Mouse (Mus musculus) limb, embryonic 13.5 days (tissue): ENCODE measurements around the gene Fank1. TPM values are rescaled to one million over a fixed set of nuclear protein-coding genes. Genes with fewer than 3 reads are reported as not detected.
"Not testable (repeated sequence)": the region's sequence is repeated elsewhere in the genome, so short reads cannot be mapped to it uniquely, and the experiment has no call there.

Source experiments
- ATAC-seq: fragments of 200-750 bp; cut with Nextera tagmentation; 2 replicates; pipeline ENCODE4 v1.8.0; 2017; ENCODE audit warnings: low read depth, moderate number of reproducible peaks, moderate TSS enrichment; ENCODE audit not compliant: low FRiP score
- H3K27ac ChIP-seq: fragments of 300-500 bp; sonication (generic); 2 replicates; pipeline ENCODE4 v1.5.1; 2015; ENCODE audit warnings: inconsistent platforms, mild to moderate bottlenecking, moderate library complexity
- H3K27me3 ChIP-seq: fragments of 300-500 bp; sonication (generic); 2 replicates; pipeline ENCODE4 v1.6.1; 2015; ENCODE audit warnings: mild to moderate bottlenecking, inconsistent platforms
- H3K36me3 ChIP-seq: fragments of 300-500 bp; sonication (generic); 2 replicates; pipeline ENCODE4 v1.6.1; 2015; ENCODE audit warnings: inconsistent platforms, mild to moderate bottlenecking, moderate library complexity
- H3K4me1 ChIP-seq: fragments of 300-500 bp; sonication (generic); 2 replicates; pipeline ENCODE4 v1.6.1; 2015; ENCODE audit warnings: inconsistent platforms
- H3K4me2 ChIP-seq: fragments of 300-500 bp; sonication (generic); replicated peaks from 2 replicates; pipeline ENCODE4 v1.6.1; 2015; ENCODE audit warnings: inconsistent platforms, mild to moderate bottlenecking, moderate library complexity
- H3K4me3 ChIP-seq: fragments of 300-500 bp; sonication (generic); 2 replicates; pipeline ENCODE4 v1.5.1; 2015; ENCODE audit warnings: moderate library complexity, mild to moderate bottlenecking, inconsistent platforms
- H3K9ac ChIP-seq: fragments of 300-500 bp; sonication (generic); 2 replicates; pipeline ENCODE4 v1.6.1; 2015; ENCODE audit warnings: mild to moderate bottlenecking, inconsistent platforms
- H3K9me3 ChIP-seq: fragments of 300-500 bp; sonication (generic); 2 replicates; pipeline ENCODE4 v1.6.1; 2016; ENCODE audit warnings: inconsistent platforms
- WGBS: fragments of 180-500 bp; shearing (Covaris S2); methylation state at CpG from one replicate; pipeline ENCODE4 v1.1.7; 2015; 5-methylcytosine and 5-hydroxymethylcytosine counted together
- polyA plus RNA-seq: library from polyadenylated mRNA; unstranded; fragments of >200 nt; fragmentation: Nextera tagmentation; extraction: Ambion mirVana; gene quantifications from 2 replicates; pipeline ENCODE4 v1.2.1, GENCODE M21; 2015

Fank1 gene
- polyA plus RNA-seq, 1 experiment from 2014 or later = 0.17 TPM

GRCm38 (mm10) chr7:133884759-133885431, 108.2 kb downstream of the Fank1 start:
- H3K4me2 ChIP-seq, H3K9ac ChIP-seq, H3K4me1 ChIP-seq, H3K36me3 ChIP-seq, H3K27ac ChIP-seq, H3K4me3 ChIP-seq, H3K27me3 ChIP-seq, H3K9me3 ChIP-seq: not testable (repeated sequence)
- WGBS = 46% methylated on average over 5 of the region's 9 CpGs
- peak; percentile 78 for ATAC-seq

DNA sequence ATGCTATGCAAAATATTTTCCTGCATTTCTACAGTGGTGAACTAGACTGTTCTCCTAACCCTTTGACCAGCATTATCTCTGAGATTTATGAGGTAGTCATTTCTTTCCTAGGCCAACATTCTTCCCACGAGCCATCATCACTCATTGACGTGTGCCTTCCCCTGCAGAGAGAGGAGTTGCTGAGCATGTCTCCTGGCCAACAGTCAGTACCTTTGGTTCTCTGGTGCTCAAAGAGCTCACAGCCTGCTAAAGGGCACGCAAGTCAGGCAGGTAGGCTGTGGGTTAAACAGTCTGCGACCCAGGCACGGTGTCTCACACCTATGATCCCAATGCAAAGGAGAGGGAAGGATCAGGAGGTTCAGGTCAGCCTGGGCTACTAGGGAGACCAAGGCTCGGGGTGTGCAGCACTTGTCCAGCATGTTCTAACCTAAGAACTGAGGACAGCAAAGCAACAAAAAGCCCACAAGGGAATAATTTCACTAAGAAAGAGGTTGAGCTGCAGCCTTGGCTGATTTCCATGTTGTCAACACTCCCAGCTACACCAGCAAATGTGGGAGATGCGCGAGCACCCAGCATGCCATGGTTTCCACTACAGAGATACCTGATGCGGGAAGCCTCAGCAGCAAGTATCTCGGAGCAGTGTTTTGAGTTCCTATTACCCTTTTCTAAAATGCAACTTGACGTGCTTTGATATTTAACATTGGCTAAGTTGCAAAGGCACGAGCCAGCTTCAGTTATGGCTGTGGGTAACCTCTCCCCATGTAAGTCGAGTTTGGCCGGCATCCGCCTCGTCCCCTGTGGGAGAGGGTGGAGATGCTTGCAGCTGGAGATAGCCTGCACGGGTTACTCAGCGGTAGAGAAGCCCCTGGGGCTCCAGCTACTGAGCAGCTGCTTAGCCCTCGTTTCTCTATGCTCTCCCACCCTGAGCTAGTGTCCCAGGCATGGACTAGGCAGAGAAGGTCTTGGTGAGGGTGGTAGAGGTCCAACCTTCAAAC, 112.6 kb downstream of the Fank1 start:
- Histone ChIP-seq H3K4me2 (no peak overlapping the region), H3K27ac (no peak overlapping the region), H3K4me1 (no peaks in the 10 kb centered on the region; the same call in 1 of the 2 replicates), H3K36me3 (no peaks in the 10 kb centered on the region), H3K27me3 (no peaks in the 10 kb centered on the region; the same call in 1 of the 2 replicates), H3K9ac (no peak overlapping the region), H3K9me3 (no peaks in the 10 kb centered on the region), H3K4me3 (no peak overlapping the region)
- no peak for ATAC-seq
- 84% methylated on average over 19 of the region's 19 CpGs for WGBS

GRCm38 (mm10) chr7:133889986-133890385, 113.3 kb downstream of the Fank1 start:
- Histone ChIP-seq H3K27me3 (no peaks in the 10 kb centered on the region; the same call in 1 of the 2 replicates), H3K4me1 (no peaks in the 10 kb centered on the region), H3K9ac (no peak overlapping the region), H3K36me3 (no peaks in the 10 kb centered on the region), H3K9me3 (no peaks in the 10 kb centered on the region), H3K27ac (no peak overlapping the region), H3K4me2 (no peak overlapping the region), H3K4me3 (no peak overlapping the region)
- no peak for ATAC-seq
- WGBS = 87% methylated on average over 4 of the region's 4 CpGs

- Histone ChIP-seq H3K4me1 (no peaks in the 10 kb centered on the region), H3K4me3 (no peak overlapping the region), H3K36me3 (no peaks in the 10 kb centered on the region), H3K27ac (no peak overlapping the region), H3K9me3 (no peaks in the 10 kb centered on the region), H3K27me3 (no peaks in the 10 kb centered on the region; the same call in 1 of the 2 replicates), H3K4me2 (no peak overlapping the region), H3K9ac (no peak overlapping the region)
- ATAC-seq = no peak
- 89% methylated on average over 9 of the region's 9 CpGs for WGBS
Measured at GRCm38 (mm10) chr7:133891298-133891697, 114.6 kb downstream of the Fank1 start.

- Histone ChIP-seq H3K4me1 (no peaks in the 10 kb centered on the region), H3K9ac (no peak overlapping the region), H3K4me2 (no peak overlapping the region), H3K36me3 (no peaks in the 10 kb centered on the region), H3K27ac (no peak overlapping the region), H3K27me3 (no peaks in the 10 kb centered on the region; the same call in 1 of the 2 replicates), H3K9me3 (no peaks in the 10 kb centered on the region), H3K4me3 (no peak overlapping the region)
- 75% methylated on average over 4 of the region's 4 CpGs for WGBS
- ATAC-seq = no peak
Measured at GRCm38 (mm10) chr7:133891796-133892195, 115.1 kb downstream of the Fank1 start.

DNA sequence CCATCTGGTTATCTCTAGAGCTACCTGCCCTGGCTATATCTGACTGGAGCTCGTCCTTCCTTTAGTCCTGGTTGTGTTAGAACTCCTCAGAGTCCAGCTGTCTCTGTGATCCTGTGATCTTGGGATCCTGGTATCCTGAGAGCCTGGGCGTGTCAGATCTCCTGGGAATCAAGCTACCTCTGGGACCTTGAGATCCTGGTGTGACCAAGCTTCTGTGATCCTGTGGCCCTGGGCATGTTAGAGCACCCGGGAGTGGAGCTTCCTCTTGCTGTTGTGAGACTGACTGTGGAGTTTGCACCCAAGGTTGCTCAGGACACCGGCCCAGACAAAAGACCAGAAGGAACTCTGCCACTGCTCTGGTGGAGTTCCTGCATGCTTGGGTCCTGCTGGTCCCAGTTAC, 122.7 kb downstream of the Fank1 start:
- H3K9ac ChIP-seq = no peak overlapping the region
- H3K9me3 ChIP-seq = no peaks in the 10 kb centered on the region
- H3K4me3 ChIP-seq = no peak overlapping the region
- H3K36me3 ChIP-seq = 0 out of 2 replicates have a peak, but pooled peaks cover 2% of the 10 kb centered on the region
- ATAC-seq = no peak
- no peak overlapping the region for H3K4me2 ChIP-seq
- no peaks in the 10 kb centered on the region for H3K27me3 ChIP-seq
- H3K27ac ChIP-seq = no peak overlapping the region
- WGBS = 78% methylated on average over 4 of the region's 4 CpGs
- no peaks in the 10 kb centered on the region for H3K4me1 ChIP-seq

GRCm38 (mm10) chr7:133908966-133909365, 132.3 kb downstream of the Fank1 start:
- H3K27ac ChIP-seq = no peak overlapping the region
- 90% methylated on average over 4 of the region's 4 CpGs for WGBS
- 0 out of 2 replicates have a peak, but pooled peaks cover 6% of the 10 kb centered on the region for H3K9me3 ChIP-seq
- H3K36me3 ChIP-seq = 0 out of 2 replicates have a peak, but pooled peaks cover 2% of the 10 kb centered on the region
- no peaks in the 10 kb centered on the region for H3K27me3 ChIP-seq
- H3K4me2 ChIP-seq = no peak overlapping the region
- H3K9ac ChIP-seq = no peak overlapping the region
- H3K4me3 ChIP-seq = no peak overlapping the region
- ATAC-seq = no peak
- H3K4me1 ChIP-seq = no peaks in the 10 kb centered on the region

GRCm38 (mm10) chr7:133909833-133910375, 133.2 kb downstream of the Fank1 start:
- ATAC-seq = no peak
- Histone ChIP-seq H3K36me3 (no peaks in the 10 kb centered on the region), H3K4me1 (no peaks in the 10 kb centered on the region), H3K27me3 (no peaks in the 10 kb centered on the region), H3K9me3 (0 out of 2 replicates have a peak, but pooled peaks cover 6% of the 10 kb centered on the region), H3K27ac (no peak overlapping the region), H3K9ac (no peak overlapping the region), H3K4me3 (no peak overlapping the region), H3K4me2 (no peak overlapping the region)
- 29% methylated on average over 7 of the region's 7 CpGs for WGBS

DNA sequence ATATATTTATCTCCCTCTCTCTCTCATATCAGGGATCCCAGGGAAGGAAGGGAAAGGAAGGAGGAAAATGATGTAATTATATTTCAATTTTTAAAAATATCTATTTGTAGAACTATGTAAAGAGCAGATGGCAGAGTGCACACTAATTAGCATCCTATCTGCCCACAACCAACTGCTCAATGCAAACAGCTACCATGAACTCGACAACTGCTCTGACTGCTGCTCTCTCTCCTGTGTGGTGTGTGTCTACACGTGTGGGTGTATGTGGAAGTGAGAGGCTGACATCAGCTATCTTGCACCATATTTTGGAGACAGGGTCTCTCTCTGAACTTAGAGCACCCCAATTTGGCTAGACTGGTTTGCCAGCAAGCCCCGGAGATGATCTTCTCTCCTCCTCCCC, 135.2 kb downstream of the Fank1 start:
- Histone ChIP-seq H3K4me2 (no peak overlapping the region), H3K36me3 (no peaks in the 10 kb centered on the region), H3K9me3 (no peaks in the 10 kb centered on the region), H3K27ac (no peak overlapping the region), H3K9ac (no peak overlapping the region), H3K4me1 (no peaks in the 10 kb centered on the region), H3K4me3 (no peak overlapping the region), H3K27me3 (no peaks in the 10 kb centered on the region)
- 86% methylated on average over 3 of the region's 3 CpGs for WGBS
- no peak for ATAC-seq

GRCm38 (mm10) chr7:133916230-133916629, 139.6 kb downstream of the Fank1 start:
- Histone ChIP-seq H3K27ac (no peak overlapping the region), H3K4me2 (no peak overlapping the region), H3K9me3 (no peaks in the 10 kb centered on the region), H3K27me3 (no peaks in the 10 kb centered on the region), H3K36me3 (no peaks in the 10 kb centered on the region), H3K4me1 (no peaks in the 10 kb centered on the region), H3K9ac (no peak overlapping the region), H3K4me3 (no peak overlapping the region)
- no peak for ATAC-seq
- WGBS = 91% methylated on average over 9 of the region's 9 CpGs

- no peaks in the 10 kb centered on the region for H3K27me3 ChIP-seq
- no peak overlapping the region for H3K4me3 ChIP-seq
- no peak for ATAC-seq
- H3K27ac ChIP-seq = no peak overlapping the region
- H3K36me3 ChIP-seq = no peaks in the 10 kb centered on the region
- no peak overlapping the region for H3K4me2 ChIP-seq
- H3K4me1 ChIP-seq = no peaks in the 10 kb centered on the region
- no peak overlapping the region for H3K9ac ChIP-seq
- 66% methylated on average over 5 of the region's 5 CpGs for WGBS
- H3K9me3 ChIP-seq = no peaks in the 10 kb centered on the region
Measured at GRCm38 (mm10) chr7:133919306-133919705, 142.6 kb downstream of the Fank1 start.

DNA sequence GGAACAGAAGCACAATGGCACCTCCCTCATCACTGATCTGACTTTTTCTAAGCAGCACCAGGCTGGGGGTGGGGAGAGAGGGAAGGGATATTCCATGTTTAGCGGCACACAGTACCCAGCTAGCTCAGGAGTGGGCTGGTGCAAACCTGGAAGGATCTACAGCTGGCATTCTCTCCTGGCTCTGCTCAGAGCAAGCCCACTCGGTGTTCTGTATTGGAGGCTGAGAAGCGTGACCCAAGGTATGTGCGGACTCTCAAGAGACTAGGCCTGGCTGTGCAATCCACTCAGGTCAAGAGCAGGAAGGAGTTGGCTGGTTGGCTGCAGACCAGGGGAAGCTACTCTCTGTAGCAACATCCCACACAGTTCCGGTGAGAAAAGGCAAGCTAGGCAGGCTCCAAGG, 143.3 kb downstream of the Fank1 start:
- no peak for ATAC-seq

More for the DNA sequence above, 143.3 kb downstream of the Fank1 start:
- no peak overlapping the region for H3K27ac ChIP-seq
- no peak overlapping the region for H3K4me2 ChIP-seq
- WGBS = 86% methylated on average over 5 of the region's 5 CpGs
- H3K36me3 ChIP-seq = no peaks in the 10 kb centered on the region
- no peak overlapping the region for H3K9ac ChIP-seq
- H3K9me3 ChIP-seq = no peaks in the 10 kb centered on the region
- no peaks in the 10 kb centered on the region for H3K4me1 ChIP-seq
- H3K27me3 ChIP-seq = no peaks in the 10 kb centered on the region
- H3K4me3 ChIP-seq = no peak overlapping the region
